Mouse (Mus musculus) testis, adult 2 months (tissue): ENCODE data around the gene Idi2.

ENCODE experiments used
- CTCF ChIP-seq: fragments of 200-500 bp; IDR thresholded peaks from 2 replicates; pipeline ENCODE4 v1.5.1; 2012; ENCODE audit warnings: low read depth, mild to moderate bottlenecking, inconsistent platforms, low read length, moderate library complexity; ENCODE audit not compliant: control insufficient read depth, insufficient read depth, insufficient replicate concordance
- POLR2A ChIP-seq: fragments of 200-500 bp; IDR thresholded peaks from 2 replicates; pipeline ENCODE4 v1.6.1; 2012; ENCODE audit warnings: low read depth, mild to moderate bottlenecking, inconsistent platforms, low read length, moderate library complexity; ENCODE audit not compliant: control insufficient read depth

DNA sequence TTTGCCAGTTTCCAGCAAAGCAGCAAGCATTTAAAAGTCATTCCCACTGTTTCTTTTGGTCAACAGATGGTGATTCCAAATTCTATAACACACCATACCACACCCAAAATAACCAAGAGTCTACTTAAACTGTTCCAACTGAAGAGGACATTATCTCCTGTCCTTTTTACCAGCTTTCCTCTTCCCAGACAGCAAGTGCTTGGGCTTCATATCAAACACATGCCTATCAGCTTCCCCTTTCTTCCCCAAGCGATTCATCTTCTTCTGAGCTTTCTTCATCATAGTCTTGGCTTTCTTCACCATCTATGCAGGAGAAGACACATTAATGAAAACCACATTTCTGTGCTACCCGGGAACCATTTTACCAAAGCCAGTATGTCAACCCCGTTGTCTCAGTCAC, 20.3 kb downstream of the Idi2 start:
- no peak for TF ChIP-seq CTCF
- no peak for TF ChIP-seq POLR2A
